Mouse (Mus musculus): ENCODE data around the gene Pank4.

Pank4 gene

GRCm38 (mm10) chr4:154943323-154944039 lies 20.4 kb upstream of the Pank4 start:
- no peak for DNase-seq (ENCODE audit: low spot score)

GRCm38 (mm10) chr4:154944121-154944590 lies 19.8 kb upstream of the Pank4 start:
- peak; percentile 94 for DNase-seq (ENCODE audit: low spot score)

- peak; percentile 96 for DNase-seq (ENCODE audit: low spot score)
Observed at GRCm38 (mm10) chr4:154946319-154946718, 17.6 kb upstream of the Pank4 start.

- DNase-seq (ENCODE audit: low spot score) = peak; percentile 58
Observed at GRCm38 (mm10) chr4:154948066-154948939, 15.6 kb upstream of the Pank4 start.

GRCm38 (mm10) chr4:154948940-154949588 lies 14.9 kb upstream of the Pank4 start:
- DNase-seq (ENCODE audit: low spot score) = no peak

- DNase-seq (ENCODE audit: low spot score) = peak; percentile 83
Observed at GRCm38 (mm10) chr4:154949589-154949982, 14.3 kb upstream of the Pank4 start.

GRCm38 (mm10) chr4:154952461-154953241 lies 11.3 kb upstream of the Pank4 start:
- DNase-seq (ENCODE audit: low spot score) = peak; percentile 87

GRCm38 (mm10) chr4:154956604-154957003 lies 7.3 kb upstream of the Pank4 start:
- DNase-seq (ENCODE audit: low spot score) = no peak

- DNase-seq (ENCODE audit: low spot score) = no peak
Observed at GRCm38 (mm10) chr4:154957289-154957993, 6.5 kb upstream of the Pank4 start.

- DNase-seq (ENCODE audit: low spot score) = peak; percentile 95
Observed at GRCm38 (mm10) chr4:154958171-154958570, 5.8 kb upstream of the Pank4 start.

- no peak for DNase-seq (ENCODE audit: low spot score)
Observed at GRCm38 (mm10) chr4:154958621-154959020, 5.3 kb upstream of the Pank4 start.

- DNase-seq (ENCODE audit: low spot score) = peak; percentile 90
Observed at GRCm38 (mm10) chr4:154960021-154960689, 3.8 kb upstream of the Pank4 start.

- no peak for DNase-seq (ENCODE audit: low spot score)
Observed at GRCm38 (mm10) chr4:154960690-154961225, 3.2 kb upstream of the Pank4 start, which contains the start of gene Hes5. Gene Hes5, plus strand, starts transcription at chr4:154960923.

- peak; percentile 59 for DNase-seq (ENCODE audit: low spot score)
Observed at GRCm38 (mm10) chr4:154961226-154961738, 2.6 kb upstream of the Pank4 start.

- no peak for DNase-seq (ENCODE audit: low spot score)
Observed at GRCm38 (mm10) chr4:154961911-154962310, 2.0 kb upstream of the Pank4 start.

GRCm38 (mm10) chr4:154962683-154963082 lies 1.2 kb upstream of the Pank4 start:
- no peak for DNase-seq (ENCODE audit: low spot score)

GRCm38 (mm10) chr4:154963190-154963836 lies 610 bp upstream of the Pank4 start:
- DNase-seq (ENCODE audit: low spot score) = peak; percentile 71

- DNase-seq (ENCODE audit: low spot score) = peak; percentile 49
Observed at GRCm38 (mm10) chr4:154964581-154965235, 785 bp downstream of the Pank4 start.

GRCm38 (mm10) chr4:154965856-154966255 lies 1.9 kb downstream of the Pank4 start:
- no peak for DNase-seq (ENCODE audit: low spot score)

Measured in embryo, embryonic 10.5 days (tissue).